Mouse (Mus musculus) stomach, postnatal 0 days (tissue): ENCODE measurements around the gene Mgrn1.

Experiments used
- CTCF ChIP-seq: IDR thresholded peaks from 2 replicates; pipeline ENCODE4 v1.5.1; 2016; ENCODE audit warnings: antibody characterized with exemption, low read depth, mild to moderate bottlenecking, moderate library complexity
- EP300 ChIP-seq: optimal IDR thresholded peaks from 2 replicates; pipeline ENCODE3; 2016; ENCODE audit warnings: antibody characterized with exemption

DNA sequence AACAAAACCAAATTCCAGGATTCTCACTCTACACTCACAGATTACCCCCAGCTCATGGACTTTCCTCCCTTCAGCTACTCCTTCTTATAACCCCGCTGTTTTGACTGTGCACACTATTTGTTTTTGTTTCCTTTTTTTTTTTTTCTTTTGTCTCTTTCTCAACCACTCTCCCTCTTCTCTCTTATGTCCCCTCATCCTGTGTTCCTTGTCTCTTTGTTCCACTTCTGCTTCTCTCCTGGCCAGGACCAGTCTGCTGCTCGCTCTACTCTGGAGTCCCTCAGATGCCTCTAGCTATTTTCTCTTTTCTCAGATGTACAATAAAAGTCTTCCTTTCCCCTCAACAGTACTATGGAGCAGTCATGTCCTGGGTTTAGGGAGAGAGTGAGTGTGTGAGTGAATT lies 16.3 kb downstream of the Mgrn1 start:
- no peak for TF ChIP-seq CTCF
- no peak for TF ChIP-seq EP300
